Mouse (Mus musculus) liver, adult 2 months (tissue): Measurements from ENCODE around the gene Ccs. TPM values are rescaled to one million over a fixed set of nuclear protein-coding genes. Genes with fewer than 3 reads are reported as not detected.

ENCODE experiments used
- DNase-seq: peaks from one replicate; pipeline ENCODE4 v3.0.0-alpha.2; 2011; ENCODE audit warnings: low read depth, low spot score; ENCODE audit errors: extremely low read depth
- H3K27ac ChIP-seq: fragments of 200-500 bp; replicated peaks from 2 replicates; pipeline ENCODE4 v1.5.1; 2012; ENCODE audit warnings: low read depth, mild to moderate bottlenecking, control low read depth, inconsistent platforms, low read length; ENCODE audit not compliant: insufficient read depth
- H3K27me3 ChIP-seq: fragments of 200-500 bp; 2 replicates; pipeline ENCODE4 v1.6.1; 2012; ENCODE audit warnings: mild to moderate bottlenecking, moderate library complexity, low read length, inconsistent platforms; ENCODE audit not compliant: control insufficient read depth, insufficient read depth
- H3K36me3 ChIP-seq: fragments of 200-500 bp; 2 replicates; pipeline ENCODE4 v1.6.1; 2012; ENCODE audit warnings: low read length, inconsistent platforms; ENCODE audit not compliant: control insufficient read depth, insufficient read depth
- H3K4me1 ChIP-seq: fragments of 200-500 bp; 2 replicates; pipeline ENCODE4 v1.6.1; 2011; ENCODE audit warnings: low read length; ENCODE audit not compliant: control insufficient read depth, insufficient read depth
- H3K4me3 ChIP-seq: fragments of 200-500 bp; 2 replicates; pipeline ENCODE4 v1.5.1; 2011; ENCODE audit warnings: low read depth, mild to moderate bottlenecking, control low read depth, low read length, moderate library complexity; ENCODE audit not compliant: insufficient read depth
- H3K79me2 ChIP-seq: fragments of 200-500 bp; 2 replicates; pipeline ENCODE4 v1.6.1; 2012; ENCODE audit warnings: inconsistent platforms, mild to moderate bottlenecking, low read length, moderate library complexity; ENCODE audit not compliant: control insufficient read depth, insufficient read depth
- H3K9ac ChIP-seq: fragments of 200-500 bp; 2 replicates; pipeline ENCODE4 v1.6.1; 2012; ENCODE audit warnings: low read depth, mild to moderate bottlenecking, control low read depth, inconsistent platforms, low read length
- CTCF ChIP-seq: fragments of 200-500 bp; IDR thresholded peaks from 2 replicates; pipeline ENCODE4 v1.5.1; 2011; ENCODE audit warnings: low read depth, low read length, control low read depth
- POLR2A ChIP-seq: fragments of 200-500 bp; IDR thresholded peaks from 2 replicates; pipeline ENCODE4 v1.6.1; 2011; ENCODE audit warnings: low read length, control low read depth; ENCODE audit not compliant: insufficient read depth; ENCODE audit errors: extremely low read depth
- whole genome bisulfite sequencing: fragments of 180-500 bp; shearing (Covaris S2); methylation state at CpG from one replicate; pipeline ENCODE4 v1.1.7; 2018; 5-methylcytosine and 5-hydroxymethylcytosine counted together
- polyA plus RNA-seq: library from polyadenylated mRNA; depleted of rRNA; stranded (reverse); fragments of >200 nt; gene quantifications from 2 replicates; pipeline ENCODE4 v1.2.3, GENCODE M21; 2012
- total RNA-seq: library from RNA; depleted of rRNA; stranded (reverse); fragments of >200 nt; gene quantifications from 2 replicates; pipeline ENCODE4 v1.2.3, GENCODE M21; 2014

Gene Ccs
- total and polyA plus RNA-seq, 2 experiments: 174 to 245 TPM

- Histone ChIP-seq H3K9ac (no peak overlapping the region), H3K27ac (no peak overlapping the region), H3K4me3 (no peak overlapping the region), H3K36me3 (peaks cover 28% of the 10 kb centered on the region), H3K4me1 (peaks cover 20% of the 10 kb centered on the region), H3K27me3 (no peaks in the 10 kb centered on the region), H3K79me2 (peaks cover 61% of the 10 kb centered on the region)
- no peak for TF ChIP-seq CTCF
- no peak for TF ChIP-seq POLR2A
- DNase-seq: no peak
- WGBS: 82% methylated on average over 5 of the region's 5 CpGs
Observed at GRCm38 (mm10) chr19:4799083-4799482, 40.0 kb downstream of the Ccs start.

- Histone ChIP-seq H3K27ac (no peak overlapping the region), H3K9ac (no peak overlapping the region), H3K4me3 (no peak overlapping the region), H3K4me1 (peaks cover 22% of the 10 kb centered on the region), H3K27me3 (no peaks in the 10 kb centered on the region), H3K79me2 (peaks cover 48% of the 10 kb centered on the region), H3K36me3 (peaks cover 25% of the 10 kb centered on the region)
- no peak for DNase-seq
- TF ChIP-seq POLR2A (no peak), CTCF (no peak)
- 93% methylated on average over 2 of the region's 2 CpGs for WGBS
Observed at GRCm38 (mm10) chr19:4797846-4798245, 41.3 kb downstream of the Ccs start.

- Histone ChIP-seq H3K4me1 (peaks cover 22% of the 10 kb centered on the region), H3K4me3 (no peak overlapping the region), H3K36me3 (peaks cover 23% of the 10 kb centered on the region), H3K27me3 (no peaks in the 10 kb centered on the region), H3K9ac (no peak overlapping the region), H3K27ac (no peak overlapping the region), H3K79me2 (peaks cover 40% of the 10 kb centered on the region)
- WGBS: 64% methylated on average over 1 of the region's 1 CpGs
- TF ChIP-seq CTCF: no peak
- DNase-seq: no peak
Observed at GRCm38 (mm10) chr19:4795929-4796328, 43.2 kb downstream of the Ccs start.

DNA sequence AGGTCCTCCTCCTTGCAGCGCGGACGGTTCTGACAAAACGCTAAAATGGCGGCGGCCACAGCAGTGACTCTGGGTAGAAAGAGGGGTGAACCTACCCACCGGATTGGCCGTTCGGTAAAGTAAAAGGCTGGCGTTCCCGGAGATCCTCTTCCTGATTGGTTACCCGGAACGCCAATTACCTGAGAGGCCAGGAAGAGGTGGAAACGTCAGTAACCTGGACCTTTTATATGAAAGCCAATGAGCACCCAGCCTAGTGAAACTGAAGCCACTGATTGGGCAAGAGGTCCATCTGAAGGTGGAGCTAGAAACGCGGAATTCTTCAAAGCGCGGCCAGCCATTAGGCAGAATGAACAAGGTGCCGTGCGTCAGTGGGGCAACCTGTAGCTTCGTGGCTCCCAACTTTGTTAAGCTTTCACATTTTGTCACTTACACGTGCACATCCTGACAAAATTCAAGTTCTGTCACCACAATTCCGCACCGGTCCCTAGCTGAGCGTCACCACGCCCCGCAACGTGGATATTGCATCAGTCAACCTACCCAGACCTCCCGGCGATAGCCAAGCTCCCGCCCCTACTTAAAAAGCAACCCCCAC lies 45.2 kb downstream of the Ccs start, which contains the start of gene Rbm4:
Gene Rbm4 (minus strand): TSS at position 71 of the 592 bp plus-strand sequence.
- DNase-seq: peak; percentile 98
- H3K79me2 ChIP-seq: peaks cover 33% of the 10 kb centered on the region
- peaks cover 24% of the 10 kb centered on the region for H3K36me3 ChIP-seq
- TF ChIP-seq POLR2A (0 out of 2 replicates have a peak, but pooled peaks have one; percentile 47), CTCF (no peak)
- H3K9ac ChIP-seq: peak within 1 kb of the TSS; percentile 78
- WGBS: under 1% methylated on average over 31 of the region's 31 CpGs
- peak within 1 kb of the TSS; percentile 80 for H3K27ac ChIP-seq
- peaks cover 24% of the 10 kb centered on the region for H3K4me1 ChIP-seq
- no peaks in the 10 kb centered on the region for H3K27me3 ChIP-seq
- peak within 1 kb of the TSS; percentile 79 for H3K4me3 ChIP-seq

- H3K27ac ChIP-seq: peak overlapping the region; percentile 80
- no peak for DNase-seq
- TF ChIP-seq CTCF (no peak), POLR2A (no peak)
- peaks cover 28% of the 10 kb centered on the region for H3K36me3 ChIP-seq
- peak overlapping the region; percentile 79 for H3K4me3 ChIP-seq
- under 1% methylated on average over 16 of the region's 16 CpGs for WGBS
- H3K9ac ChIP-seq: peak overlapping the region; percentile 78
- no peaks in the 10 kb centered on the region for H3K27me3 ChIP-seq
- peaks cover 24% of the 10 kb centered on the region for H3K4me1 ChIP-seq
- H3K79me2 ChIP-seq: peaks cover 34% of the 10 kb centered on the region
Observed at GRCm38 (mm10) chr19:4793281-4793830, 45.8 kb downstream of the Ccs start.

DNA sequence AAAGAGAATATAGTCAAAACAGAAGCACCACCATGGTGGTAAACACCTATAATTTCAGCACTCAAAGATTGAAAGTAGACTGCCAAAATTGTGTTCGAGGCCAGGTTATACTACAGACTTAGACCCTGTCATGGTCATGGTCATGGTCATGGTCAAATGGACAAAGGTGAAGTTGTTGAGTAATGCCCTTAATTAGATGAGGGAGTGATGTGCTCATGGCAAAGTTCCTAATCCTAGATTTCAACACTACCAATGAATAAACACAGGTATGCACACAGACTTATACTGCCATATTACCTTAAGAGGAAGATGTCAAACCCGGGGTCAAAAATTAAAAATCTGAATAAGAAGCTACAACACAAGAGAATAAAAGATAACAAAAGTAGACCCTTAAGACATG lies 52.8 kb downstream of the Ccs start:
- Histone ChIP-seq H3K36me3 (peaks cover 78% of the 10 kb centered on the region), H3K27ac (no peak overlapping the region), H3K27me3 (no peaks in the 10 kb centered on the region), H3K9ac (no peak overlapping the region), H3K4me3 (no peak overlapping the region), H3K4me1 (peaks cover 26% of the 10 kb centered on the region), H3K79me2 (peaks cover 48% of the 10 kb centered on the region)
- 19% methylated on average over 2 of the region's 2 CpGs for WGBS
- TF ChIP-seq POLR2A (no peak), CTCF (no peak)
- peak; percentile 96 for DNase-seq
